Mouse (Mus musculus) adrenal gland, adult 8-10 months (tissue): ENCODE measurements around the gene Olfr223. TPM values are rescaled to one million over a fixed set of nuclear protein-coding genes. Genes with fewer than 3 reads are reported as not detected.
"Not testable (repeated sequence)": the region's sequence is repeated elsewhere in the genome, so short reads cannot be mapped to it uniquely, and the experiment has no call there.

Source experiments
- DNase-seq: peaks from one replicate; pipeline ENCODE4 v3.0.0; 2022
- total RNA-seq, 4 experiments: library from RNA; stranded (reverse); gene quantifications; 2 replicates each; pipeline ENCODE4 v1.2.4; 2022

Olfr223 gene
- total RNA-seq, 4 experiments from 2014 or later: not detected

DNA sequence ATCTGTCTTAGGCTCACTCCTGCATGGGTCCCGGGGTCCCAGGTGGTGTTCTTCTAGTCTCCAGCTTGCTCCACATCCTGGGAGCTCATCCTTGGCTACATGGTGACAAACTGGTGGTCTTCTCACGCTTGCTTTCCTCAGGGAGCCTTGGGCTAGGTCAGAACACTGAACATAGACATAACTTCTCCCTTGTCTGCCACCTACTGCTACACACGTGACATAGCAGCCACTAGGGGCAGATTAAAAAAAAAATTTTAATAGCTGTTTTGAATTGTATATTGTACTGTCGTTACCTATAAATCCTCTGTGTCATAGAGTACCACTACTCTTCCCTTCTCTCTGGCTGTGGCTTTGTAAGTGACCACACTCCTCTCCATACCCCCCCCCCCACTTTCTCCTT is 3.0 kb upstream of the Olfr223 start:
- no peak for DNase-seq

DNA sequence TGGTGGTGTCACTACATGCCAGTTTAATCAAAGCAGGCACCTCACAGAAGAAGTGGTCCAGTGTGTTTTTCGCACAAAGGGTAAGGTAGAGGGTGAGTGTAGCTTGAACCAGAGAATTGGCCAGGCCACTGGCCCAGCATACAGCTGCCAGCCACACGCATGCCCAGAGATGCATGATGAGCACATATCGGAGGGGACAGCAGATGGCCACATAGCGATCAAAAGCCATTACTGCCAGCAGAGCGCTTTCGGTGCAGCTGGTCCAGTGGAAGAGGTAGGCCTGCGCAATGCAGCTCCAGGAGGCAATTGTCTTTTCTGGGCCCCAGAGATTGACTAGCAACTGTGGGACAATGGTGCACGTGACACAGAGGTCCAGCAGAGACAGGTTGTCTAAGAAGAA is 3.6 kb downstream of the Olfr223 start:
- no peak for DNase-seq

DNA sequence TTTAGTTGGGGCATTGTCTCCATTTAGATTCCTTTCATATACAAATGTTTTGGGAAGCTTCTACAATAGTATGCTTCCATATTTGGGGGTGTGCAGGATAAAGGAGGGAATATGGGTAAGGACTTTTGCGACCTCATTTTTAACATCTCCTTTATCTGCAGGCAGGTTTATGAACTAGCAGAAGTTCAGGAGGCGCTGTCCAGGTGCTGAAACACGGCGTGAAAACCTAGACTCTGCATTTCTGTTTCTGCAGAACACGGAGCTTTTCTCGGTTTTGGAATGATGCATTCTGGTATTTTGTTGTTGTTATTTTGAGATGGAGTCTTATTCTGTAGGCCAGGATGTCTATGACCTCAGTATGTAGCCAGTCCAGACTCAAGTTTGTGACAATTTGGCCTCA is 8.6 kb downstream of the Olfr223 start:
- DNase-seq: no peak

DNA sequence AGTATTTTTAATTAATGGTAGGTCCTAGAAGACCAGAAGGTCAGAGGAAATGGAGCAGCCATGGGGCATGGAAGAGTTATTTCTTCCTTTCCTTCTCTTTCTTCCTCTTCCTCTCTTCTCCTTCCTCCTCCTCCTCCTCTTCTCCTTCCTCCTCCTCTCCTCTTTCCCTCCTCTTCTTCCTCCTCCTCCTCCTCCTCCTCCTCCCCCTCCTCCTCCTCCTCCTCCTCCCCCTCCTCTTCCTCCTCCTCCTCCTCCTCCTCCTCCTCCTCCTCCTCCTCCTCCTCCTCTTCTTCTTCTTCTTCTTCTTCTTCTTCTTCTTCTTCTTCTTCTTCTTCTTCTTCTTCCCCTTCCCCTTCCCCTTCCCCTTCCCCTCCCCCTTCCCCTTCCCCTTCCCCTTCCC is 17.0 kb downstream of the Olfr223 start, which contains the start of gene Olfr222:
TSS of gene Olfr222 (minus strand) at position 101 of the 400 bp plus-strand sequence.
- not testable (repeated sequence) for DNase-seq

DNA sequence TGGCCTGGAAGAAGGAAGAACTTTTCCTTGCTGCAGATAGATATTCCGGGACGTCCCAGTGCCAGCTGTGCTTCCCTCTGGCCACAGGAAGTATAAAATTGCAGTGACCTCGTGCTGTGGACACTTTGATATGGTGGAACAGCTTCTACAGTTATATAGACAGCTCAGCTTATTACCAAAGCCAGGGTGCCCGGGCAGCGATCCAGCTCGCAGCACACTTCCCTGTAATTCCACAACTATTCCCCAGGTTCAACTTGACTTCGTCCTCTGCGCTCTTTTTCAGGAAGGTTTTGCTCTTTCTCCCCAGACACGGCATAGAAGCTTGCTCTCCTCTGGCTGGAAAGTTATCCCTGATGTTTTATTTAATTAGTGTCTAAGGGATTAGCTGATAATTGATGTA is 17.4 kb downstream of the Olfr223 start:
- DNase-seq: no peak

DNA sequence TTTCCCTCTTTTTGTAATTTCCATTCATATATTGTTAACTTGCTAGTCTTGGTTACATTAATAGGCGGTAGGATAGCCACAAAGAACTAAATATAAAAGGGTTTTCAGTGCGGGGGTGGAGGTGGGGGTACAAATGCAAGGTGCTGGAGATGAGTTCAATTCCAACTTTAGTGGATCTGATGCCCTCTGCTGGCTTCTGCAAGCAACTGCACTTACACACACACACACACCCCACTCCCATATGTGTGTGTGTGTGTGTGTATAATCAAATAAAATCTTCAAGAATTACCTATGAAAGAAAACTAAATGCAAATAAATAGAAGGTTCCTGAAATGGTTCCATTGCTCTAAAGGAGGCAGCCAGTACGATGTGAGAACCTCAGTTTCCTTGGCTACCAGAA is 23.8 kb downstream of the Olfr223 start:
- DNase-seq: no peak

DNA sequence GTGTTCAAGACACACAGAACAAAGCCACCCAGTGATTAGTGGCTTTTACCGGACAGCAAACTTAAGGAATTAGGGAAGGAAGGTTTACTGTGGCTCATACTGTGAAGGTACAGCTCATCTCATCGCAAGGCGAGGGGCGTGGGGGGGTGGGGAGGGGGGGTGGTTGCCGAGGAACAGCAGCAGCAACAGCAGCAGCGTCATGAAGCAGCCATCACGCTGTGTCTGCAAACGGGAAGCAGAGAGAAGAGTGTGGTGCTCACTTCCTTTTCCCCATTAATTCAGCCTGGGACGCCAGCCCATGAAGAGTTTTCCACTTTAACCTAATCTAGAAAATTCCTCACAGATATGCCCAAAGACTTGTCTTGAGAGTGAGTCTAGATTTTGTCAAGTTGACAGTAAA is 30.3 kb downstream of the Olfr223 start:
- DNase-seq: no peak

DNA sequence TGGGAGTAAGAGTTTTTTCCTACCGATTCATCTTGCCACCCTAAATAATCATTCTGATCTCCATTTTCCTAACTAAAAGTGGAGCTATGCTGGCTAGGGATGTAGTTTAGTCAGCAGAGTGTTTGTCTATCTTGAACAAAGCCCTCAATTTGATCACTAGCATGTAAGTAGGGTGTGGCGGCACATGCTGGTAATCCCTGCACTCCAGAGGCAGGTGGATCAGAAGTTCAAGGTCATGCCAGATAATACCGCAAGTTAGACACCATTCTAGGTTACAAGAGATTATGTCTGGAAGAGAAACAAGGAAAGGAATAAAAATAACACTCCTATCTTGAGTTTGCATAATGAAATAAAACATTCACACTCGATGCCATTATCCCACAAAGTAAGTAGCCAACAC is 30.8 kb downstream of the Olfr223 start:
- DNase-seq: no peak

DNA sequence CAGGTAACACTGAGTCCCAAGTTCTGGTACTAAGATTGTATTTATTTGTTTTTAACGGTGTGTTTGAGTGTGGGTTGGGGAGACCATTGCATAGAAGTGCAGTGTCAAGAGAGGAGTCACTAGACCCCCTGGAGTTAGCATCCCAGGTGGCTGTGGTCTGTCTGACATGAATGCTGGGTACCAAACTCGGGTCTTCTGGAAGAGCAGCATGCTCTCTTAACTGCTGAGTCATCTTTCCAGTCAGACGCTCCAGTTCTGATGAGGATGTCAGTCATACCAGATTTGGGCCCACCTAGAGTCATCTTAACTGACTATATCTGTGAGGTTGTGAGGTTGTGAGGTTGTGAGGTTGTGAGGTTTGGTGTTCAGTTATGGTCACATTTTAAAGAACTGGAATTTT is 32.2 kb downstream of the Olfr223 start:
- DNase-seq: no peak

DNA sequence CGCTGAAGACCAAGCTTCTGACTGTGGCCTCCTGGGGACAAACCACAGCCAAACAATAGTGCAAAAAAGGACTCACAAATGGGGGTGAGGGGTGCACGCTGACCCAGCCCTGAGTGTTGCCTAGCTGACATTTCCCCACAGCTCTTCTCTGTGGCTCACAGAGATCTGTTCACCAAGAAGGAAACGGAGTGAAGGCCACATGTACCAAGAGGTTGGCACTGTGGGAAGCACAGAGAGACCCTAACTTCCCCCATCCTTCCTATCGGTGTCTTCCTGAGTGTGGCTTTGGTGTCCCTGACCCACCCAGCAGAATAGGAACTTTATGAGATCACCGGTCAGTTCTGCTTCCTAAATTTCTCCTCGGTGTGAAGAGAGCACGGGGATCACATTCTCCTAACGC is 38.6 kb downstream of the Olfr223 start:
- no peak for DNase-seq

DNA sequence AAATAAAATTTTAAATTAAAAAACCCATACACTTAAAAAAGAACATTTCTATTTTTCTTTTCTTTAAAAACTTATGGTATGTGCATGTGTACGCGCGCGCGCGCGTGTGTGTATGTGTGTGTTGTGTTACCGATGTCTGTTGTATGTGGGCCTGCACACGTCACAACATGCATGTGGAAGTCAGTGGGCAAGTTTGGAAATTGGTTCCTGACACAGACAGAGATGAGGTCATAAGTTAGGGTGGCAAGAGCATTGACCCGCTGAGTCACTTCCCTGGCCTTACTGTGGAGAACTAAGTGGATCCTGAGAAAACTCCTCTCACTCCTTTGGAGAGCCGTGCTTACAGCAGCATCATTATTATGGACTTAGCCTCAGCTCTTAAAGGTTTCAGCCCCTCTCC is 39.0 kb downstream of the Olfr223 start:
- DNase-seq: no peak

DNA sequence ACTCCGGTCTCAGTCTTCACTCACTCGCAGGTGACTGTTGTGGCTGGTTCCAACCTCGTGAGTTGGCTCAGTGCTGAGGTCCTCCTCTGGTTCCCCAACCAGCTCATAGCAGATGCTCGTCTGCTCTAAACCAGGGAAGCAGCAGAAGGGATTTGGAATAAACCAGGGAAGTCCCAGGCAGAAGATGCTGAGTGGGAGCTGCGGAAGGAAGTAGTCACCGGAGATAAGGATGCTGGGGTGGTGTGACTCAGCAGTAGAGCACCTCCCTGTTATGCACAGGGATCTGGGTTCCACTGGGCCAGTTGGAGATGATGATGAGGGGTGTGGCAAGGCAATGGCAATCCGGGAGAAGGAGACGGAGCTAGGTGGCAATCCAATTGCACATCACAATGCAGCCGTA is 49.1 kb downstream of the Olfr223 start:
- no peak for DNase-seq

DNA sequence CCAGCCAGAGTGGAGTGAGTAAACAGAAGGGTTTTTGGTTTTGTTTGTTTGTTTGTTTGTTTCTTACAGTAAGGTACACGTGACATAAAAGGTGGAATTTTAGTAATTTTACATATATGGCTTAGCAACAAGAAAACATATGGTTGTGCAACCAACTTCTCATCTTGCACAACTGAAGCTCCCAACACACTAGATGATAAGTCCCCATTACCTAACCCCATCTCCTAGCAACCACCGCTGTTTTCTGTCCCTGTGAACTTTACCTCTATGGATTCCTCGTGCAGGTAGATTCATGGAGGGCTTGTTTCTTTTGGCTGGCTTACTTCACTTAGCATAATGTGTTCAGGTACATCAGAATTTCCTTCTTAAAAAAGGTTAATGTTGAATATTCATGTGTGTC is 49.7 kb downstream of the Olfr223 start:
- no peak for DNase-seq

DNA sequence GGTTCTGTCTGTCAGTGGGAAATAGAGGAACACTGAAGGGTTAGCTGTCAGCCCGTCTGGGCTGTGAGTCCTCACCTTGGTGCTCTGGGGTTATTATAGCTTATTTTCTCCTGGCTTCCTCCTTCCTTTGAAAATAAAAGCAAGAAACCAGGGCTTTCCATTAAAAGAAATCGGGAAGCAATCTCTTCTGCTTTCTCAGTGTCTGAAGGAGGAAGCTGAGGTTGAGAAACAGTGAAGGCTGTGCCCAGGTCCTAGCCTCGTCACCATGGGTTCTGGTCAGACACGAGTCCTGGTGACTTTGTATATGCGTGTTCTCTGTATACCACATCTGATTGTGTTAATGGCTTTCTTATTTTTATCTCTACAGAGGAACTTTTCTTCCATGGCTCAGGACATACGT is 50.6 kb downstream of the Olfr223 start:
- DNase-seq: no peak

DNA sequence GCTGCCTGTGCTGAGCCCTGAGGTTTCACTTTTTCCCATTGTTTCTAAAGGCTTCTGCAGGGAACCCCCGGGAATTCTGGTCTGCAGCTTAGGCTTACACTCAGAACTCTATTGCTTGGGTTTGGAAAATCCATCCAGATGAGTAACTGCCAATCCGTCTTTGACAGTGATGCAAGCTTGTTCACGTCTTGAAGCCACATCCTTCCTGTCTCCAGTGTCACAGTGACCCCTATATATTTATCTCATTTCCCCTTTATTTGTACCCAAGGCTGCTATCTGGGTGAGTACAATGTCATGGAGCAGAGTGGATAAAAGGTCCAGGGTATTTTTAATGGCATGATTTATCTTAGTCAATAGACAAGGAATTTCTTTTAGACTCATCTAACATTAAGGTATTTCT is 51.8 kb downstream of the Olfr223 start, which contains the start of gene Nlrp3:
TSS of gene Nlrp3 (plus strand) at position 245 of the 400 bp plus-strand sequence.
- DNase-seq: no peak

DNA sequence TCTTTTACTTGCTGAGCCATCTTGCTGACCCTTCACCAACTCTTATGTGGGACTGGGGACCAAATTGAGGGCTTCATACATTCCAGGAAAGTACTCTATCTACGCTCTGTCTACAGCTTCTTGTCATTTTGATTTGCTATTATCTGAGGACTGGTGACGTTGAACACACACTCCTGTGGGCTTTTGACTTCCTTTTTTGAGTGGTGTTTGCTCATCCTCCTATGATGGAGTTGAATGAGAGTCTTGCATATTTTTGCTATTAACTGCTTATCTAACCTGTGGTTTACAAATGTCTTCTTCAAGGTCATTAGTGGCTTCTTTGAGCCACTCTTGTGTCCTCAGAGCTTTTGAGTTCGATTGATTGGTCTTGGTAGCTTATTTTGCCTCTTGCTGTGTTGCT is 53.0 kb downstream of the Olfr223 start:
- DNase-seq: no peak

Other genes with a start within 250 kb of the Olfr223 start
- not detected for gene Prss38, start 217.6 kb downstream of the Olfr223 start, total RNA-seq
- 10 to 100 TPM; 10.4 to 12.1 (median 11.1) TPM for gene Jmjd4, start 143.2 kb downstream of the Olfr223 start, total RNA-seq
- gene Snap47, start 142.1 kb downstream of the Olfr223 start, total RNA-seq: 100 to 1,000 TPM; 106 to 112 (median 108) TPM
- gene Zfp867, start 120.8 kb downstream of the Olfr223 start, total RNA-seq: 1 to 10 TPM; 5.1 to 9.7 (median 7.3) TPM
- gene Zkscan17, start 66.5 kb downstream of the Olfr223 start, total RNA-seq: 10 to 100 TPM; 15.4 to 23.8 (median 20.3) TPM
- 1 to 10 TPM; 1.0 to 1.6 (median 1.3) TPM for gene Nlrp3, start 51.7 kb downstream of the Olfr223 start, total RNA-seq
- gene Olfr222, start 17.1 kb downstream of the Olfr223 start, total RNA-seq: not detected
- 100 to 1,000 TPM; 180 to 290 (median 232) TPM for gene Mprip, start 68.0 kb upstream of the Olfr223 start, total RNA-seq
- gene Pld6, start 194.4 kb upstream of the Olfr223 start, total RNA-seq: 1 to 10 TPM in 3 of 4 experiments, under 1 TPM in 1; 0.81 to 2.4 (median 1.6) TPM
- gene Flcn, start 216.7 kb upstream of the Olfr223 start, total RNA-seq: 10 to 100 TPM; 49.9 to 61.3 (median 57.3) TPM
- gene Nt5m, start 246.2 kb upstream of the Olfr223 start, total RNA-seq: 10 to 100 TPM; 26.2 to 34.5 (median 32.1) TPM
- 100 to 1,000 TPM in 2 of 4 experiments, 10 to 100 TPM in 2; 96.1 to 110 (median 102) TPM for gene Cops3, start 246.5 kb upstream of the Olfr223 start, total RNA-seq